Mouse (Mus musculus) testis, postnatal 14 days (tissue): ENCODE results near the gene Rassf1.

Experiments
- DNase-seq: peaks from one replicate; pipeline ENCODE4 v3.0.0; 2021; ENCODE audit warnings: low spot score

Rassf1 gene

GRCm38 (mm10) chr9:107580501-107581317 lies 29.4 kb downstream of the Rassf1 start, which contains the start of gene Hyal3:
TSS of gene Hyal3 (plus strand) at chr9:107580818.
- peak; percentile 87 for DNase-seq

GRCm38 (mm10) chr9:107581584-107581983 lies 30.2 kb downstream of the Rassf1 start:
- no peak for DNase-seq

DNA sequence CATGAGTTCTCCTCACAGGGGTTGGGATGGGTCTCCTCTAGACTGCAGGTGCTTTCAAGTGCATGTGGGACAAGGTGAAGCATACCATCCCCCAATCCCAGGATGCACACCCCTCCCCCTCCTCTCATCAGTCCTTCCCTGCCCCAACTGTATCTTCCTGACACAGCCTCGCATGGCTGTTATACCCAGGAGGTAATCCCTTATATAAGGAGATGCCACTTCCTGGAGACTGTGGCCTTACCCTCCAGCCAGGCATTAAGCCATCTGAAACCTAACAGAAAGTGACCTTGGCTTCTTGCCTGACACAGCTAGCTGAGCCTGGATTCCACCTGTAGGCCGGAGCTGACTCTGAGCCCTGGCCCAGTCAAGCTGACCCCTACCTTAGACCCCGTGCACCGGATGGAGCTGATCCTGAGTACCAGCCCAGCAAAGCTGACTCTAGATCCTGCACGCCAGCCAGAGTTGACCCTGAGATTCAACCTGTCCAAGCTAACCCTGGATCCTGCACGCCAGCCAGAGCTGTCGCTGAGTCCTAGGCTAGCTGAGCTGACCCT lies 31.2 kb downstream of the Rassf1 start:
- no peak for DNase-seq

DNA sequence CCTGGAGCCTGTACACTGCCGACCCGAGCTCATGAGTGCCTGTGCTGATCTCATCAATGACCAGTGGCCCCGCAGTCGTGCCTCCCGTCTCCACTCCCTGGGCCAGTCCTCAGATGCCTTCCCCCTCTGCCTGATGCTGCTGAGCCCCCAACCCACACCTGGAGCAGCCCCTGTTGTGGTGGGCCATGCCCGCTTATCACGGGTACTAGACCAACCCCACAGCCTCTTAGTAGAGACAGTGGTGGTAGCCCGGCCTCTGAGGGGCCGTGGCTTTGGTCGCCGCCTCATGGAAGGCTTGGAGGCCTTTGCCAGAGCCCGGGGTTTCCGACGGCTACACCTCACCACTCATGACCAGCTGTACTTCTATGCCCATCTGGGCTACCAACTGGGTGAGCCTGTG lies 31.8 kb downstream of the Rassf1 start:
- no peak for DNase-seq

GRCm38 (mm10) chr9:107586504-107586903 lies 35.1 kb downstream of the Rassf1 start:
- DNase-seq: no peak

GRCm38 (mm10) chr9:107586974-107587832 lies 35.8 kb downstream of the Rassf1 start, which contains the start of gene Ifrd2:
TSS of gene Ifrd2 (plus strand) at chr9:107587642.
- DNase-seq: peak; percentile 97

- no peak for DNase-seq
Observed at GRCm38 (mm10) chr9:107587833-107588639, 36.7 kb downstream of the Rassf1 start.

DNA sequence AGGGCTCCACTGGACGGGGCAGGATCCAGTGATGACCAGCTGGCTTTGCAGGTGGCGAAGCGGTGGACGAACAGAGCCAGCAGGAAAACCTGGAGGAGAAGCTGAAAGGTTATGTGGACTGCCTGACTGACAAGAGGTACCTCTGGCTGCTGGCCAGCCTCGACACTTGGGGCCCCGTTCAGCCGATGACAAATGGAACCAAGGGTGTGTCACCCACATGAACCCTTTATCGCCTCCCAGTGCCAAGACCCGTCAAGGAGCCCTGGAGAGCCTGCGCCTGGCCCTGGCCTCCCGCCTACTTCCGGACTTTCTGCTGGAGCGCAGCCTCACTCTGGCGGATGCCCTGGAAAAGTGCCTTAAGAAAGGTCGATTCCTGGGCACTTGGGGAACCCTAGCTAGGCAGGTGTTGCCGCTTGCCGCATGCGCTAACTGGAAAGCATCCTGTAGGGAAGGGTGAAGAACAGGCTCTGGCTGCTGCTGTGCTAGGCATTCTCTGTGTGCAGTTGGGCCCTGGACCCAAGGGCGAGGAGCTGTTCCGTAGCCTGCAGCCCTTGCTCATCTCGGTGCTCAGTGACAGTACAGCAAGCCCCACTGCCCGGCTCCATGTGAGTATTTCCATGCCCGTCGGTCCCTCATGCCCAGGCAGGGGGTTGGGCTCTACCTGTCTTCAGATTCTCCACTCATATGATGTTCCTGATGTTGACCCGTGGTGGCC lies 38.9 kb downstream of the Rassf1 start:
- no peak for DNase-seq

- no peak for DNase-seq
Observed at GRCm38 (mm10) chr9:107590773-107591060, 39.4 kb downstream of the Rassf1 start.

DNA sequence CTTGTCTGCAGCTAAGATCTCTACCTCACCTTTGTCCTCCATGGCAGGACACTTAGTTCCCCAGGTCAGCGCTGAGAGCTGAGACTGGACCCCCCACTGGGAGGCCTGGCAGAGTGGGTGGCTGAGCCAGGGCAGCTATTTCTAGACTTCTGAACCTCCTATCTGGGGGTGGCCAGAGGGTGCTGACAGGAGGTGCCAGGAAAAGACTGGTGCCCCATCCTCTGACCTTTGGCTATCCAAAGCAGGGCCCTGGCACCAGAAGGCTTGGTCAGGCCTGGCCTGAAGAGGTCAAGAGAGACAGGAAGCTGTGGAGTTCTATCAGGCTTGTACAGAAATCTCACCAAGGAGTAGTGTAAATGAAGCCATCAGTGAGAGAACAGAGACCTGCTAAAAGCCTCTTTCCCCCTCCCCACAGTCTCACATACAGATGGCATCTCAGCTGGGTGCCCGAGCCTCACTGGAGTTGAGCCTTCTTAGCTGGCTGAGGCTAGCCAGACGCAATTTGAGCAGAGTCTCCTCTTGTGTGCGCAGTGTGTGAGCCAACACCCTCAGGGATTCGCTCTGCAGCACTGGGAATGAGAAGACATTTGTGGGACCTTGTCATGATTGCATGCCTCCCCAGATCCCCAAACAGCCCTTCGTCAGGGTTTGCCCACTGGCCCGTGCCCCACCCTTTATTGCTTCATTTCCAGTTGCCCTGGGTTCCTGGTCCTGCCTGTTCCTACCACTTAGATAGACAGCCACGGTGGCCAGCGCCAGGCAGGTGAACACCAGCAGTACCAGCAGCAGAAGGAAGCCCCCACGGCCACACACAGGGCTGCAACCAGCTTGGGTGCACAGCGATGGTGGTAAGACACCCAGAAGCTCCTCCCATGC lies 42.0 kb downstream of the Rassf1 start:
- no peak for DNase-seq

GRCm38 (mm10) chr9:107594281-107595062 lies 43.1 kb downstream of the Rassf1 start:
- DNase-seq: no peak

DNA sequence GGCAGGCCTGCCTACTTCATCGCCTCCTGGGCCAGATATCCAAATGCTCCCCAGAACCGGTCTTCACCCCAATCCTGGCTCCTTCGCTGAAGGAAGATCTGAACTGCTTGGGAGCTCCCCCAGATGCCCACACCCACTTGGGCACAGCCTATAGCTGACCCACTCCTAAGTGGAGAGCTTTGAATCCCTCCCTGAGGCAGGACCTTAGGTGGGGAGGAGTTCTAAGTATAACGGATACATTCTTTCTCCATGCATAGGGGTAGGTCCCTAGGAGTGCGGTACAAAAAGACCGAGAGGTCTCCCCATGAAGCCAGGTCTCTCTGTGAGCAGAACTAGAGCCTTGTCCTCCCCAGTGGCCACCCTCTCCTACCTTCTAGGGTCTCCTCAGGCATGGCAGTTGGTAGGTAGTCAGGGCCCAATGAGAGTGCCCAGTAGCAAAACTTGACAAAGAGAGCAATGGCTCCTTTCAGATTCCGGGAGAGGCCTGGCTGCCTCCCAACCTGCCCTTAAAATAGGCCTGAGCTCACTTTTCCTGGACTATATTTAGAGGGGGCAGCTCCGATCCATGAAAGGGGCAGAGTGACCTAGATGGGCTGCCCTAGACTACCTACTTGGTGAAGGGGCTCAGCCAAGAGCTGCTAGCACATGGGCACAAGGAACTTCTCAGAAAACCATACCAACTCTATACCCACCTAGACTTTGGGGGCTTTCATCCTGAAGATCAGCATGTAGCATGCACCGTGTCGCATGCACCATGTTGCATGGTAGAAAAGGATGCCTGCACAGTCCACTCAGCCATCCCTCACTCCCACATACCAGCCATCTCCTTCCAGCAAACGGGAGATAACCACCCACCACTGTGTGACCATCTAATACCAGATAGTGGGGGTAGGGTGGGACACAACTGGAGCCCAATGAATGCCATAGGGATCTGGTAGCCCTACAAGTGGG lies 45.5 kb downstream of the Rassf1 start:
- DNase-seq: no peak

DNA sequence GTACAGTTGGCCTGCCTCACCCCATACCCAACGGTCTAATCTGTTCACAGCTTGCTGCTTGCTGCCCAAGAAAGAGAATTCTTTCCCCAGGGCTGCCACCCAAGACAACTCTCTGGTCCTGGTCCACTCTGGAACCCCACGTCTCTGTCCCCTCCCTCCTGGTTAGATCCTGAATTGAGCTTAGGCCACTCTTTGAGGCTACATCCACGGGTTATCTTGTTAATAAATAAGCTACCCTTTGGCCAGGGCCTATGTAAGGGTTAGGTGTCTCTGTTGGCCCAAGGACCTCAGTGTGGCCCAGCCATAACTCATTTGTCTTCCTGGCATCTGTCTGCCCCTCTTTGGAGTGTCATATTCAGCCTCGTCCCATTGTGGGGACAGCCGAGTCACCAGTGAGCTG lies 47.0 kb downstream of the Rassf1 start:
- DNase-seq: no peak

DNA sequence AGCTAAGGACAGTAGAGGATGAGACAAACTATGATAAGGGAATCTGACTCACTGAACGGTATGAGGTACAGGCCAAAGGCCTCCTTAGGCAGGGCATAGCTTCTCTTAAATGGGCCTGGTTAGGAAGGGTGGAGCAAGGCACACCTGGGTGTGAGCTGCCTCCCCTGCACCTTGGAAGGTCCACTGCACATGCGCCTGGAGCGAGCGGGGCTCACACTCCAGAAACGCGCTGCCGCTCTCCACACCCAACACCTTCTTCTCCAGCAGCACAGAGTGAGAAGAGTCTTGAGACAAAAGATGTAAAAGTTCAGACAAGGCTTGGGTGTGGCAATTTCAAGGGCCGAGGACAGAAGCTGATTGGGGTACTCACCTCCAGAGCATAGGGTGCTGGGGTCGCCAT lies 48.1 kb downstream of the Rassf1 start:
- DNase-seq: no peak

GRCm38 (mm10) chr9:107599842-107600241 lies 48.5 kb downstream of the Rassf1 start:
- DNase-seq: no peak

GRCm38 (mm10) chr9:107600745-107601144 lies 49.4 kb downstream of the Rassf1 start:
- DNase-seq: no peak

DNA sequence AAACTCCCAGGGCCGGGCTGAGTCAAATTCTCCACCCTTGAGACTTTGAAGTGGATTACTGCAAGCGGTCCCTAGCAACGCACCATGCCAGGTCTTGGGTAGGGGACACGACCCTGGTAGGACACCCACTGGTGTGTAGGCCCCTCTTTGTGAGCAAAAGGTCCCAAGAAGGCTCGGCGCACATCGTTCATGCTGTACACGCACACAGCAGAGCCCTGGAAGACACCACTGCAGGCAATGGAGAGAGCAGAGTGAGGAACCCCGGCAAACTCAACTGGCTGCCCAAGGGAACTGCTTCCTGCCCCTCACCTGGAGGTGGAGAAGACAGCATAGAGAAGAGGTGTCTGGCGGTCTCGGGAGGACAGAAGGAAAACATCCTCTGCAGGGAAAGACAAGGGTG lies 49.9 kb downstream of the Rassf1 start:
- no peak for DNase-seq

- peak; percentile 81 for DNase-seq
Observed at GRCm38 (mm10) chr9:107602068-107602648, 50.8 kb downstream of the Rassf1 start.
